Mouse (Mus musculus) ES-Bruce4 (cell line): ENCODE results near the gene Mbd4.

Source experiments
- EP300 ChIP-seq: IDR thresholded peaks from 2 replicates; pipeline ENCODE4 v1.6.1; 2011; ENCODE audit warnings: low read depth, low read length; ENCODE audit not compliant: insufficient read depth
- POLR2A ChIP-seq: IDR thresholded peaks from one replicate; pipeline ENCODE4 v1.8.1; 2011; ENCODE audit warnings: low read length; ENCODE audit not compliant: insufficient read depth

DNA sequence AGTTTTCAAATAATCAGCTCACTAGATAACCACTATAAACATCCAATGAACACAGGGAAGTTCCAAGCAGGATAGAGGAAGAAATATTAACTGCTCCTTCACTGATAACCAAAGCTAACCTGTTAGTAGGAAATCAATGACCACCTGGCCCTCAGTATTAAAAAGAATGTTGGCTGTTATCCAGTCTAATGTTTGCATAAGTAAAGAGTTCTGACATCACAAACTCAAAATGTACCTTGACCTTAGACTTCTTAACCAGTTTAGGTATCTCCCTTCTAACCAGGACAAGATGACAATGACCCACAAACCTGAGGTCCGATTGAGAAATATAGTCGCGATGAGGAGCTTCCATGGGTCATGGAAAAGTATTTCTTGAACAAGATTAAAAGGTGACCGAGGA is 8.2 kb downstream of the Mbd4 start:
- no peak for TF ChIP-seq POLR2A
- TF ChIP-seq EP300 = no peak
